Mouse (Mus musculus) right cerebral cortex, adult 2 months (tissue): ENCODE results near the gene Wnt4.

ENCODE experiments used
- DNase-seq, 2 experiments: peaks; one replicate each; pipeline ENCODE4 v3.0.0; 2021 to 2022; ENCODE audit warnings: low spot score in 2 of 2

The Wnt4 gene

DNA sequence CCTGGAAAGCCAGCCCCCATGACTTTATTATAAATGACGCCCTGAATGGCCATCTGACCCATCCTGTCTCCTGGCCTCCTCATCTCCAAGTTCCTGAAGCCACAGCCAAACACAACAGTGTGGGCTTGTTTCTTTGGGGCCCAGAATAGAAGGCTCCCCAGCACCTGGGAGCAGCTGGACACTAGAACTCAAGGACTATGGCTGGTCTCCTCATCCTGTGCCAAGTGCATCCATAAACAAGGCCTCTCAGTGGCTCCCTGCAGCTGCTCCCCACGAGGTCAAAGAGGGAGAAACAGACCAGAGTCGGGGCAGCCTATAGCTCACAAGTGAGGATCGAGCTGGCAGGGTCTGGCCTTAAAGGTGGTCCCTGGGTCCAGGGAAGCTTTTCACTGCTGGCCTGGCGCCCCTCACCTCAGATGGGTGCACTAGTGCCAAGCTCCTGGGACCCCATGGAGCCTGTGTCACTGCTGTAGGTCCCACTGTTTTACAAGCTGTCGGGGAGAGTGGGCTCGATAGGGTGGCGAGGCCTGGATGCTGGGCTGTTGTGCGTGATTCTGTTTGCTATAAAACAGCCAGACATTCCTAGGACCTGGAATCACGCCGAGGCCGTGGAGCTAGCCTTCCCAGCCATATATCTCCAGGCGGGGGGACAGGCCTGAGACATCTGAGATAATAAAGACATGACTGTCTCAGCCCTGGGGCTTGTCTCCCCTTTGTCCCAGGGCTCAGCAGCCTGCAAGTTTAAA, 28.7 kb downstream of the Wnt4 start:
- no peak for DNase-seq

GRCm38 (mm10) chr4:137306577-137306888, 29.2 kb downstream of the Wnt4 start:
- DNase-seq, result no peak

GRCm38 (mm10) chr4:137306991-137307706, 29.9 kb downstream of the Wnt4 start:
- no peak for DNase-seq

DNA sequence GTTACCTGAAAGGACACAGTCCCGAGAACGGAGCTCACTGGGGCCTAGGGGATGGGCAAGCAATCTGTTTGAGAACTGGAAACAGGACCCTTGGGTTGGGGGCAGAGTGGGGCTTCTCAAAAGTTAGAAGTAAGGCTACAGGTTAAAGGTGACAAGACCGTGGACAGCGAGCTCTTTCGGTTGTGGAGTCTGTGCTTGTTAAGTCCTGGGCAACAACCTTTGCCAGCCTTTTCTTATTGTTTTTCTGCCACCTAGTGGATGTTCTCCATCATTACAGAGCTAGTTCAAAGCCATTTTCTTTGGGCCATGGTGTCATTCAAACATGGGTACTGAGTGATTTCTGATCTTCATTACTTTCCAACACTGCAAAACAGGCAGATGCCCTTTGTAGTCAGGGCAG, 31.1 kb downstream of the Wnt4 start:
- DNase-seq, result no peak

- no peak for DNase-seq
Observed at GRCm38 (mm10) chr4:137313511-137313910, 36.2 kb downstream of the Wnt4 start.

DNA sequence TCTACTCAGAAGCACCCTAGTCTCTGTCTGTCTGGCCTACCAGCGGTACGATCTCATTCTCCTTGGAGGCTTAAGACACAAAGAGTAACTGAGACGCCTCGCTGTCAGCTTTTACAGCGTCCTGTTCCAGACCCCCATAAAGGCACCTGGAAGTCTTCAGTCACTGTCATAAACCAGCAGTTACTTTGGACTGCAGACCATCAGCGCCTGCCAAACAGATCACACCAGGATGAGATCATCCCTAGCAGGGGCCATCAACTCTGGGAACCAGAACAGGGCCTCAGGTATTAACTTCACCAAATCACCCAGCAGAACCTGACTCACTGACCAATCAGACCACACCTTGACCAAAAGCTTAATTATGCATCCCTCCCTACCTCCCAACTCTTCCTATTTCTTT, 37.3 kb downstream of the Wnt4 start:
- DNase-seq, result no peak

- no peak for DNase-seq
Observed at GRCm38 (mm10) chr4:137315061-137315460, 37.8 kb downstream of the Wnt4 start.

DNA sequence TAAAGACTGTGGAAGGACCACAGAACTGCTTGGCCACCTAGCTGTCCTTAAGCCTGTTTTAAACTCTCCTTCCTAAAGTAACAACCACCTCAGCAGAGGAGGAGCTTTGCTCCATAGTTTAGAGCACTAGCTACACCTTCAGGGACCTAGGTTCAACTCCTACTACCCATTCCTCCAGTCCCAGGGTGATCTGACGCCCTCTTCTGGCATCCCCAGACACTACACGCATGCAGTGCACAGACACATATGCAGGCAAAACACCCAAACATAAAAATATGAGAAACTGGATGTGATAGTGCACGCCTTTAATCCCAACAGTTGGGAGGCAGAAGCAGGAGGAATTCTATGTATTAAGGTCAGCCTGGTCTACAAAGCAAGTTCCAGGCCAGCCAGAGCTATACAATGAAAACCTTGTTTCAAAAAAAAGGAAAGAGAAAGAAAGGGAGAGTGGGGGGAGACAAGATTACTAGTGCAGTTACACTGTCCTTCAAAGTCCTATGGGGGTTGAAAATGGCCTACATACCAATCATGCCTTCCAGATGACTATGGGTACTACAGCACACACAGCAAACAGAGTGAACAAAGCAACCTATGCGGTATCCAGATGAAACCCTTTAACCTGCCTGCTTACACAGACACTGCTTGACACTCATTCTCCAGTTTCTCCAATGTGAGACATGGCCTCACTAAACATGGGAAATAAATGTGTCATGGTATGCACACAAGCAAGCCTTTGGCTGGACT, 38.9 kb downstream of the Wnt4 start:
- DNase-seq, result no peak

- DNase-seq, result no peak
Observed at GRCm38 (mm10) chr4:137324926-137325325, 47.6 kb downstream of the Wnt4 start.

DNA sequence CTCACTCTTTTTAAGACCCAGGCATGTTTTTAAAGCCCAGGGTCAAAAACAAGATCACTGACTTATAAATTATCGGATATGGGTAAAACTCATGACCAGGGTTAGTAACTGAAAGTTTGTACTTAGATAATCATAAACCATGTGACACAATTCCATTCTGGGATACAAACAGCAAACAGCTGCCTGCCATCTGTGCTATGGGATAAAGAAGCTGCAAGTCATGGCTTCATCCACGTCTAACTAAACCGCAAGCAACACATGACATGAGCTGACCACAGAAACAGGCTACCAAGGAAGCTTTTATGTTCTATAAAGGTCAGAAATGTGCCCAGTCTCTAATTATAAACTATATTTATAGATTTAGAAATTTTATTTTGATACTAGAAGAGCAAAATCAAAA, 49.2 kb downstream of the Wnt4 start:
- DNase-seq, result no peak

GRCm38 (mm10) chr4:137332051-137332450, 54.8 kb downstream of the Wnt4 start:
- DNase-seq, result no peak

DNA sequence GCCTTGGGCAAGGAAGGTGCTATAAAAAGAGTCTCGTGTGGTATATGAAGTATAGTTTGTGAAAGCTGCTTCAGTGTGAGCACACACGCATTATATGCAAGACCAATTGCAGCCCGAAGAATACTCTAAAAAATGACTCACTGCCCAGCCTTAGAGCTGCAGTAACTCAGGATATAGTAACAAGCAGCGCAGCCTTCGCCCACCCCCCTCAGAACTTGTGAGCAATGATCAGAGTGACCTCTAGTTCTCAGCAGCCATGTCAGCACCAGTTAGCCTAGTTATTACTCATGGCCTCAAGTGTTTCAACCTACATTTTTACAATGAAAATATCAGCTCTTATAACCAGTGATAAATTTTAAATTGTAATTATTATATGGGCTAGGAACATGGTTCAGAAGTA, 59.2 kb downstream of the Wnt4 start:
- no peak for DNase-seq

DNA sequence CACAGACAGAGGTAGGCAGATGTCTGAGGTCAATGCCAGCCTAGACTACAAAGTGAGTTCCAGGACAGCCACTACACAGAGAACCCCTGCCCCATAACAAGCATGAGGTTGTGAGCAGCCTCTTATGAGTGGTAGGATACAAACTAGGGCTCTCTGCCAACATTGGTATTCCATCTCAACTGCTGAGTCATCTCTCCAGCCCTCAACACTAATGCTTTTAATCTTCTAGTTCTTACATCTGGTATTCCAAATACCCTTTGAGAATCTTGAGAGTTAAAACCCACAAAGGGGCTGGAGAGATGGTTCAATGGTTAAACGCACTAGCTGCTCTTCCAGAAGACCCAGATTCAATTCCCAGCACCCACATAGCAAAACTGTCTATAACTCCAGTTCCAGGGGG, 62.1 kb downstream of the Wnt4 start:
- DNase-seq, result no peak

DNA sequence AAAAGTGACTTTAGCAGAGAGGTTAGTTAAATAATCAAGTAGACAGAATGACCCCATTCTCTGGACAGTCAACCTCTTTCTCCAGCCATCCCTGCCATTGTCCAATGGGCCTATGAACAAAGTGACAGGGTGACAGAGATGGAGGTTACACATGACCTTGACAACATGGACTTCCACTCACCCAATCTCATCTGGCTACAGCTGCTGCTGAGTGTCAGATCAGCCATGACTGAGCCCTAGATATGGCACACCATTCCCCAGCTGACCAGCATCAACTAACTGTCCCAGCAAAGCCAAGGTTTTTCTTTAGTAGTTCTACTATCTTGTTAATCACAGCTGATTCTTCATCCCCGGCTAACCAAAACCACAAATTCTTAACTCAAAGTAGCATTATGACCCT, 65.5 kb downstream of the Wnt4 start:
- no peak for DNase-seq

- DNase-seq, result no peak
Observed at GRCm38 (mm10) chr4:137345112-137345511, 67.8 kb downstream of the Wnt4 start.

GRCm38 (mm10) chr4:137345790-137346189, 68.5 kb downstream of the Wnt4 start:
- no peak for DNase-seq
